Mouse (Mus musculus) lung, embryonic 14.5 days (tissue): ENCODE measurements around the gene Homer2. TPM values are rescaled to one million over a fixed set of nuclear protein-coding genes. Genes with fewer than 3 reads are reported as not detected.

ENCODE experiments used
- ATAC-seq: fragments of 200-750 bp; cut with Nextera tagmentation; 2 replicates; pipeline ENCODE4 v1.8.0; 2017; ENCODE audit warnings: mild to moderate bottlenecking, moderate TSS enrichment, moderate library complexity; ENCODE audit not compliant: insufficient read depth
- DNase-seq: peaks from one replicate; pipeline ENCODE4 v3.0.0-alpha.2; 2015
- H3K27ac ChIP-seq: fragments of 300-500 bp; sonication (generic); 2 replicates; pipeline ENCODE4 v1.5.1; 2014; ENCODE audit warnings: low read depth, mild to moderate bottlenecking, moderate library complexity
- H3K27me3 ChIP-seq: fragments of 300-500 bp; sonication (generic); 2 replicates; pipeline ENCODE4 v1.6.1; 2014; ENCODE audit warnings: low read length, control low read depth; ENCODE audit not compliant: insufficient read depth
- H3K36me3 ChIP-seq: fragments of 300-500 bp; sonication (generic); 2 replicates; pipeline ENCODE4 v1.6.1; 2014; ENCODE audit warnings: control low read depth; ENCODE audit not compliant: insufficient read depth
- H3K4me1 ChIP-seq: fragments of 300-500 bp; sonication (generic); 2 replicates; pipeline ENCODE4 v1.6.1; 2014; ENCODE audit warnings: antibody characterized with exemption, control low read depth; ENCODE audit not compliant: insufficient read depth
- H3K4me2 ChIP-seq: fragments of 300-500 bp; sonication (generic); 2 replicates; pipeline ENCODE4 v1.6.1; 2014; ENCODE audit warnings: mild to moderate bottlenecking
- H3K4me3 ChIP-seq: fragments of 300-500 bp; sonication (generic); 2 replicates; pipeline ENCODE4 v1.5.1; 2014; ENCODE audit warnings: low read depth, low read length
- H3K9ac ChIP-seq: fragments of 300-500 bp; sonication (generic); 2 replicates; pipeline ENCODE4 v1.6.1; 2014
- H3K9me3 ChIP-seq: fragments of 300-500 bp; sonication (generic); 2 replicates; pipeline ENCODE4 v1.6.1; 2016; ENCODE audit warnings: low read depth, low read length, control low read depth
- CTCF ChIP-seq: IDR thresholded peaks from 2 replicates; pipeline ENCODE4 v1.5.1; 2016; ENCODE audit warnings: antibody characterized with exemption, low read depth
- WGBS: fragments of 180-500 bp; shearing (Covaris S2); extraction: QIAGEN DNeasy Blood & Tissue Kit; methylation state at CpG from one replicate; pipeline ENCODE4 v1.1.7; 2014; 5-methylcytosine and 5-hydroxymethylcytosine counted together
- polyA plus RNA-seq: library from polyadenylated mRNA; unstranded; fragments of >200 nt; fragmentation: Nextera tagmentation; extraction: Ambion mirVana; gene quantifications from 2 replicates; pipeline ENCODE4 v1.2.1, GENCODE M21; 2014

Homer2 gene
- polyA plus RNA-seq, 1 experiment from 2014 or later: 38.2 TPM

DNA sequence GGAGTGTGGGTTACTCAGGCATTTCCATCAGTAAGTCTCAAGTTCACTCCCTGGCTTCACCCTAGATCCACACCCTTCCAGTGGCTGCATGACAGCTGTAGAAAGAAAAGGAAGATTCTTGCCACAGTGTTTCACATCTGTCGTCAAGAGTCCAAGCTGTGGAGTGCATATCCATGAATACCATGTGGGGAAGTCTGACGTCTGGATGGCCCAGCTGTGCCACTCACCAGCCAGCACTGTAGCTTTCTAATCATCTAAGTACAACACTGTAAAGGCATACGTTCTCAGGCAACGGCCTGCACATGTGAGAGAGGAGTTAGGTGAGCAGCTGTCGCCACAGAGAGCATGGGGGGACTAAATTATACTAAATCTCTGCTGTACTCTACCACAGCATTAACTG lies 56.0 kb downstream of the Homer2 start:
- H3K9me3 ChIP-seq: no peaks in the 10 kb centered on the region
- no peak for TF ChIP-seq CTCF
- H3K4me3 ChIP-seq: no peak overlapping the region
- no peaks in the 10 kb centered on the region for H3K36me3 ChIP-seq
- H3K27me3 ChIP-seq: no peaks in the 10 kb centered on the region
- WGBS: 42% methylated on average over 5 of the region's 5 CpGs
- no peak overlapping the region for H3K9ac ChIP-seq
- H3K4me2 ChIP-seq: no peak overlapping the region
- no peak overlapping the region for H3K27ac ChIP-seq
- peaks cover 18% of the 10 kb centered on the region; the same call in 1 of the 2 replicates for H3K4me1 ChIP-seq
- no peak for ATAC-seq
- no peak for DNase-seq

GRCm38 (mm10) chr7:81649270-81649669 lies 58.1 kb downstream of the Homer2 start:
- Histone ChIP-seq H3K9ac (no peak overlapping the region), H3K4me3 (no peak overlapping the region), H3K9me3 (no peaks in the 10 kb centered on the region), H3K4me1 (peaks cover 9% of the 10 kb centered on the region; the same call in 1 of the 2 replicates), H3K27me3 (no peaks in the 10 kb centered on the region), H3K27ac (no peak overlapping the region), H3K36me3 (no peaks in the 10 kb centered on the region), H3K4me2 (no peak overlapping the region)
- ATAC-seq (no peak), DNase-seq (no peak)
- TF ChIP-seq CTCF: no peak
- WGBS: 63% methylated on average over 8 of the region's 8 CpGs

- DNase-seq (no peak), ATAC-seq (no peak)
- no peaks in the 10 kb centered on the region for H3K36me3 ChIP-seq
- H3K4me3 ChIP-seq: no peak overlapping the region
- no peak overlapping the region for H3K9ac ChIP-seq
- no peak for TF ChIP-seq CTCF
- WGBS: 67% methylated on average over 5 of the region's 5 CpGs
- H3K4me1 ChIP-seq: no peaks in the 10 kb centered on the region
- H3K9me3 ChIP-seq: no peaks in the 10 kb centered on the region
- no peak overlapping the region for H3K27ac ChIP-seq
- H3K27me3 ChIP-seq: no peaks in the 10 kb centered on the region
- no peak overlapping the region for H3K4me2 ChIP-seq
These were observed 59.4 kb downstream of the Homer2 start for GRCm38 (mm10) chr7:81647959-81648358.

DNA sequence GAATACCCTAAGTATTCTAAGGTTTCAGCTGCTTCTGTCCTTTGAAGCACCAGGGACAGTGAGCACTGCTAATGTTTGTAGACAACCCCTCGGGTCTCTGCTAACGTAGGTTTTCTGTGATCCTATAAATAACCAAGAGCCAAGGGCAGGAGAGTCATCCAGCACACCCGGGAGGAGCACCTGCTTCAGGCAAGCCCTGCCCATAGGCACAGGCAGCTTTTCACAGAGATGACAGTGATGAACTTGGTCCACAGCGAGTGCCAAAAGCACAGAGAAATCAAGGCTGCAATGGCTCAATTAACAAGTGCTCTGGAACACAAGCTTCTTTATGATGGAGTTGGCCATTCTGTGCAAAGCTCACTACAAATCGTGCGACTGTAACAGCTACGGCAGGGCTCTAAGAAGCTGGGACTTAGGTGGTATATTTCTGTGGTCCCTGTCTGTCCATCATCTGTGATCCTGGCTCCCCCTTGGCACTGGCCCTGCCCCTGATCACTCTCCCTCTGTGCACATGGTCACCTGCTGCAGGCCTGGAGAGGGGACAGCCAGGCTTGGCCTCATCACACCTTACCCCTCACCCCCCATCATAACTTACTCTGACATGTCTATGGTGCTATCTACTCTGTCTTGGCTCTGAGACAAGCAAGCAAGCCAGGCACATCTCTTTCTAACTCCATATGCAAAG lies 62.6 kb downstream of the Homer2 start:
- no peak for TF ChIP-seq CTCF
- DNase-seq (no peak), ATAC-seq (no peak)
- H3K9ac ChIP-seq: no peak overlapping the region
- H3K4me2 ChIP-seq: no peak overlapping the region
- H3K4me1 ChIP-seq: no peaks in the 10 kb centered on the region
- H3K27me3 ChIP-seq: no peaks in the 10 kb centered on the region
- no peaks in the 10 kb centered on the region for H3K9me3 ChIP-seq
- no peaks in the 10 kb centered on the region for H3K36me3 ChIP-seq
- no peak overlapping the region for H3K4me3 ChIP-seq
- H3K27ac ChIP-seq: no peak overlapping the region
- WGBS: 55% methylated on average over 7 of the region's 7 CpGs

- Histone ChIP-seq H3K9me3 (no peaks in the 10 kb centered on the region), H3K4me2 (no peak overlapping the region), H3K9ac (no peak overlapping the region), H3K4me1 (no peaks in the 10 kb centered on the region), H3K27me3 (no peaks in the 10 kb centered on the region), H3K36me3 (no peaks in the 10 kb centered on the region), H3K27ac (no peak overlapping the region), H3K4me3 (no peak overlapping the region)
- DNase-seq (no peak), ATAC-seq (no peak)
- 42% methylated on average over 6 of the region's 6 CpGs for whole genome bisulfite sequencing
- no peak for TF ChIP-seq CTCF
These were observed 66.2 kb downstream of the Homer2 start for GRCm38 (mm10) chr7:81641101-81641500.

- no peak overlapping the region for H3K4me3 ChIP-seq
- H3K27ac ChIP-seq: no peak overlapping the region
- ATAC-seq (no peak), DNase-seq (no peak)
- H3K4me1 ChIP-seq: no peaks in the 10 kb centered on the region
- no peaks in the 10 kb centered on the region for H3K27me3 ChIP-seq
- no peaks in the 10 kb centered on the region for H3K36me3 ChIP-seq
- H3K9ac ChIP-seq: no peak overlapping the region
- no peak overlapping the region for H3K4me2 ChIP-seq
- no peak for TF ChIP-seq CTCF
- WGBS: 77% methylated on average over 6 of the region's 6 CpGs
- no peaks in the 10 kb centered on the region for H3K9me3 ChIP-seq
These were observed 74.7 kb downstream of the Homer2 start for GRCm38 (mm10) chr7:81632586-81632985.

DNA sequence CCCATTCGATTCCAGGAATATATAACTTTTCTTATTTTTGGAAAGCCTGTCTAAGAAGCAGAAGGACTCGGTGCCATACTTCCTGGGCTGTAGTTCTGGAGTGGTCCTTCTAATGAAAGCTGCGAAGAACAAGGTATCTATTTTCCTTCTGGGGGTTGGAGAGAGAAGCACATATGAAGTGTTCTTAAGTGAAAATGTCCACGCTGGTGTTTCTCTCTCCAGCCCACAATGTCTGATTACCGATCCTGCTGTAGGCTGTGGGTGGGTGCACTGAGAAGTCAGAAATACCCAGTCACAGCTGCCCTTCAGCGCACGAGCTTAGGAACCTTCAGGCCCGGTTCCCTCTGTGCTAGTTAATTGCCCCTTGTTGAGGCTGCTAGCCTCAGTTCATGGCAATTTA lies 76.1 kb downstream of the Homer2 start:
- TF ChIP-seq CTCF: no peak
- no peaks in the 10 kb centered on the region for H3K36me3 ChIP-seq
- ATAC-seq (no peak), DNase-seq (no peak)
- no peak overlapping the region for H3K9ac ChIP-seq
- H3K4me2 ChIP-seq: no peak overlapping the region
- no peak overlapping the region for H3K4me3 ChIP-seq
- WGBS: 87% methylated on average over 8 of the region's 8 CpGs
- no peaks in the 10 kb centered on the region for H3K27me3 ChIP-seq
- H3K4me1 ChIP-seq: no peaks in the 10 kb centered on the region
- H3K9me3 ChIP-seq: peaks cover 3% of the 10 kb centered on the region; the same call in 1 of the 2 replicates
- no peak overlapping the region for H3K27ac ChIP-seq
